Mouse (Mus musculus): ENCODE data around the gene Nav2. TPM values are rescaled to one million over a fixed set of nuclear protein-coding genes. Genes with fewer than 3 reads are reported as not detected.

Nav2 gene
- polyA plus RNA-seq, 1 experiment from 2014 or later: 2.8 TPM

DNA sequence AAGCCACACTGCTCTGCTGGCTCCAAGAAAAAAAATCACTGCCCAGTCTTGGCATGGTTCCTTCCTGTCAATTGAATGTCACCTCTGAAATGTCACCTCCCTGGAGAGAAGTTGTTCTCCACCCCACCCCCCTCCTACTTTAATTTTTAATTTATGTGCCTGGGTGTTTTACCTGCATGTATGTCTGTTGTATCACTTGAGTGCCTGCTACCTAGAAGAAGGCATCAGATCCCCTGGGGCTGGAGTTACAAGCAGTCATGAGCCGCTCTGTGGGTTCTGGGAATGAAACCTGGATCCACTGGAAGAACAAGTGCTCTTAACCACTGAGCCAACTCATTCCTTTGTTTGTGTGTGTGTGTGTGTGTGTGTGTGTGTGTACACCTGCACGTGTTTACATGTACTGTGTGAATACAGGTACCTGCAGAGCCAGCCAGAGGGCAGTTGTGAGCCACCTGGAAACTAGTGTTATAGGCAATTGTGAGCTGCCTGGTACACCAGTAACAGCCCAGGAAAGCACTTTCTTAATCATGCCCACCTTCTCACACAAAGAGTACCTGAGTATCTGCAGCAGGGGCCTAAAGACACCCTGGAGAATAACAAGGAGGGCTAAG lies 433.5 kb downstream of the Nav2 start:
- Histone ChIP-seq H3K4me1 (peaks cover 4% of the 10 kb centered on the region; the same call in 1 of the 2 replicates), H3K4me3 (no peak overlapping the region), H3K27me3 (replicated peaks) (peaks cover 36% of the 10 kb centered on the region), H3K4me2 (no peak overlapping the region), H3K9me3 (replicated peaks) (no peaks in the 10 kb centered on the region), H3K9ac (no peak overlapping the region), H3K36me3 (no peaks in the 10 kb centered on the region), H3K27ac (no peak overlapping the region)
- 66% methylated on average over 2 of the region's 2 CpGs for WGBS (ENCODE audit: insufficient replicate concordance)
- no peak for ATAC-seq

DNA sequence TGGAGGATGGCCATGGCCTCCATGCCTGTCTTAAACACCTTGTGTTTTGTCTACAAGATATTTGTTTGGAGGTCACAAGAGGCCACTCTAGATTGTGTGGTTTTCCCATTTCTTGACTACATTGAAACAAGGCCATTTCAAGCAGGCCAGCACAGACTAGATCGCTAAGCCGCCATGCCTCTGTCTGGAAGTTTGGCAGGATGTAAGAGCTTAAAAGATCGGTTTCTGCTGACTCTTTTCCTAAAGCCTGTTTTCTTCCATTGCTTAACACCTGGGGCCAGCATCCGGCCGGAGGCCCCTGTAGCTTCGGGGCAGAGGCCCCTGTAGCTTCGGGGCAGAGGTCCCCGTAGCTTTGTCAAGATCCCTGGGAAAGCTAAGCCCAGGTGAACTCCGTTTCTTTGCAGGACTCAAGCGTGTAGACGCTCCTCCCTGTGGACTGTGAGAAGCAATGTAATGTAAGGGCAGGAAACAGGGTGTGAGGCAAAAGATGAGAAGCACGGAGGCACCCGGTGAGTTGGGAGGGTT lies 434.1 kb downstream of the Nav2 start:
- ATAC-seq: 0 out of 2 replicates have a peak, but pooled peaks have one; percentile 8
- no peak overlapping the region for H3K9ac ChIP-seq
- peaks cover 4% of the 10 kb centered on the region; the same call in 1 of the 2 replicates for H3K4me1 ChIP-seq
- no peaks in the 10 kb centered on the region for H3K36me3 ChIP-seq
- no peak overlapping the region for H3K4me3 ChIP-seq
- peak overlapping the region; percentile 19 for H3K4me2 ChIP-seq
- WGBS (ENCODE audit: insufficient replicate concordance): 33% methylated on average over 13 of the region's 13 CpGs
- peaks cover 41% of the 10 kb centered on the region for H3K27me3 ChIP-seq (replicated peaks)
- H3K9me3 ChIP-seq (replicated peaks): no peaks in the 10 kb centered on the region
- H3K27ac ChIP-seq: no peak overlapping the region

DNA sequence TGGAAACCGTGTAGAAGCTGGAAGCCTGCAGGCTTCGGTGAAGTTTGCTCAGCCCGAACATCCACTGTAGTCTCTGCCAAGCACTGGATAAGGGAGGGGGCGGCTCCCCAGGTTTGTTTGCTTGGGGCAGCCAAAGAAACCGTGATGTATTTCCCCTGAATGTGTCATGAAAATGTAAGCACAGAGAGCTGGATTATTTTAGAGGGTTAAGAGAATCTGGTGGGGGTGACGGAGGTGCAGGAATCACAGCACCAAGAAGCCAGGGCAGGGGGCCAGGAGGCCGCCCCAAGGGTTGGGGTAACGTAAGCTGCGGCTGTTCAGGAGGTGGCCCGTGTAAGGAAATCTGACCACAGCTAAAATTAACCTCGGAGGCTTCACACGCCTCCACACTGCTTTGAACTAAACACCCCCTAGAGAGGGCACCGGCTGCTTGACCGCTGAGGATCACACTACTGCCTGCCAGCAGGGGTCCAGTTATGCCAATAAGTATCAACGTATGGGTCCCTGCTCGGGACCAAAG lies 434.6 kb downstream of the Nav2 start:
- H3K4me1 ChIP-seq: peaks cover 4% of the 10 kb centered on the region; the same call in 1 of the 2 replicates
- 0 out of 2 replicates have a peak, but pooled peaks have one; percentile 10 for ATAC-seq
- no peaks in the 10 kb centered on the region for H3K9me3 ChIP-seq (replicated peaks)
- H3K36me3 ChIP-seq: no peaks in the 10 kb centered on the region
- H3K4me2 ChIP-seq: peak overlapping the region; percentile 19
- H3K9ac ChIP-seq: no peak overlapping the region
- no peak overlapping the region for H3K27ac ChIP-seq
- WGBS (ENCODE audit: insufficient replicate concordance): 20% methylated on average over 16 of the region's 16 CpGs
- no peak overlapping the region for H3K4me3 ChIP-seq
- H3K27me3 ChIP-seq (replicated peaks): peaks cover 41% of the 10 kb centered on the region

DNA sequence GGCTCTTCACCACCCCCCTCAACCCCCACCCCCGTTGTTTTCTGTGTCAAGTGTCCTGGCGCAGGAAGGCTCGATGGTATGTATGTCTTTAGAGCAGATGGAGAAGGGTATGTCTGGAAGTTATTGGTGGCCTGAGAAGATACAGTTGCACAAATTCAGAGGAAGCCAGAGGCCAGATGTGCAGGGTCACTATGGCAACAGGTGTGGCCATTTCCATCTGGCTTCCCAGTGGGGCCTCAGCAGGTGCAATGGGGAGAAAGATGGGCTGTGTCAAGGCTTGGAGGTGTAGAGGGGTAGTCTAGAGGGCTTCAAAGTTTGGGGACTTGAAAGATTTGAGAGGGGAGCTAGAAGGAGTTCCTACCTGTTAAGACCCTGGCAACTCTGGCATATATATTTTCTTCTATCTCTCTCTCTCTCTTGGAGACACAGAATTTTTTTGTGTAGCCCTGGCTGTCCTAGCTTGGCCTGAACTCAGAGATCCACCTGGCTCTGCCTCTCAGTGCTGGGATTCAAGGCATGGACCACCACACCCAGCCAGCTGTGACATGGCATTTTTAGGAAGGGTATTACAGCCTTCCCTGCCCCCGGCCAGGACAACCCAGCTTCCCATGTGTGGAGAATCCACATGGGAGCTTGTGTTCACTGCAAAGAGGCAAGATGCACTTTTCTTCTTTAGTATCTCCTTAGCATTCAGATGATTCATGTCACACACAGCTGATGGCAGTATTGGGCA lies 435.4 kb downstream of the Nav2 start:
- Histone ChIP-seq H3K27ac (no peak overlapping the region), H3K9ac (no peak overlapping the region), H3K36me3 (no peaks in the 10 kb centered on the region), H3K9me3 (replicated peaks) (no peaks in the 10 kb centered on the region), H3K4me1 (peaks cover 4% of the 10 kb centered on the region; the same call in 1 of the 2 replicates), H3K4me2 (no peak overlapping the region), H3K27me3 (replicated peaks) (peaks cover 47% of the 10 kb centered on the region), H3K4me3 (no peak overlapping the region)
- WGBS (ENCODE audit: insufficient replicate concordance): 58% methylated on average over 4 of the region's 4 CpGs
- ATAC-seq: no peak

DNA sequence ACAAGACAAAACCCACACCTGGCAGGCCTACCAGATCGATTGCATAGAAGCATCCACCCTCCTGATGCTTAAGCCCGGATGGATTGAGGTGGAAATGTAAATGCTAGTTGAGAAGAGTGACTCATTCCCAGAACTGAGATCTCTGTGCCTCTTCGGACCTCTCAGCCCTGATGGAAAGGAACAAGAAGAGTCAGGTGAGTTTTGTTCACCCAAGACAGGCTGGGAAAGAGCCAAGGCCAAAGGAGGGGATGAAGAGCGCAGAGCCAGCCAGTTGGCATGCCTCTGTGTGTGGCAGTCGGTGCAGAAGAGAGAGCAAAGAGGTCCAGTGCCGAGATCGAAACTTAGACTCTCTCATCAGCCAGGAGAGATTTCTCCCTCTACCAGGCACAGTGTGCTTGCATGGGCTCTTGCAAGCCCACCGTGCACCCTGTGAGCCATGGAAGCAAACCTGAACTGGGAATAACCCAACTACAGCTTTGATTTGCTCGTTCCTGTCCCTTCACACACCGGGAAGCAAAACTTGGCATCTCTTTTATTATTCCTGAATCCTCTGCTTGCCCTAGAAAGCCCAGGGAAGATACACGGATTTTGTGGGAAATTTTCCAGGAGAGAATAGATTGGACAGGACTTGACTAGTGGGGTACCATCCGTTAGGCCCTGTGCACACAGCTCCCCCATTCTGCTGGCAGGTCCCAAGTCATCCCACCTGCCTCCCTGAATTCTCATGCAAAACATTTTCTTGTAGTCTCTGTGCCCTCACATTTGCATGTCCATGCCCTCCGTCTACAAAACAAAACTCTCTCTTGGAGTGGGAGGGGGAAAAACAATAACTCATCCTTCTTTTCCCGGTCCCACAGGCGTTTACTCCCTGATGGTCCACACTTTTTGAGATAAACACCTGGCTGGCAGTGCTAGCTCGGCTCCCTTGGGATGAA lies 439.1 kb downstream of the Nav2 start:
- 49% methylated on average over 16 of the region's 16 CpGs for WGBS (ENCODE audit: insufficient replicate concordance)

DNA sequence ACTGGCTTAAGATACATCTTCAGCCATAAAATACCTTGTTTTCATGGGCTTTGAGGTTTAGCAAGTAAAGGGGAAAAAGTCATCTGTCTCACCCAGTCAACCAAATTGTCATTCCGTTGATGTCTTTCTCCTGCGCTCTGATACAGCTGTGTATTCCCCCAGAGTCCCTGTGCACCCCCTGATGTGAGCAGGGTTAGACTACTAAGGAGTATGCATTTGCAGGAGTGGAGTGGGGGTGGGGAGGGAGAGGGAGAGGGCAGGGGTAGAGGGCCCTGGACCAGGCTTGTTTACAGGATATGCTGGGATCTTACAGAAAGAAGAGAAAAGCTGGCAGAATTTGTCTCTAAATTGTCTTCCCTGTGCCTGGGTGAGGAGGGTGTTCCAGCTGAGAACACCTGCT lies 440.1 kb downstream of the Nav2 start:
- Histone ChIP-seq H3K27me3 (replicated peaks) (peaks cover 29% of the 10 kb centered on the region), H3K27ac (no peak overlapping the region), H3K9me3 (replicated peaks) (no peaks in the 10 kb centered on the region), H3K9ac (no peak overlapping the region), H3K4me3 (no peak overlapping the region), H3K4me1 (0 out of 2 replicates have a peak, but pooled peaks cover 12% of the 10 kb centered on the region), H3K36me3 (no peaks in the 10 kb centered on the region), H3K4me2 (no peak overlapping the region)
- ATAC-seq: no peak
- 29% methylated on average over 2 of the region's 2 CpGs for WGBS (ENCODE audit: insufficient replicate concordance)

More for the DNA sequence above, 439.1 kb downstream of the Nav2 start:
- no peak overlapping the region for H3K4me3 ChIP-seq
- peaks cover 39% of the 10 kb centered on the region for H3K27me3 ChIP-seq (replicated peaks)
- no peak overlapping the region for H3K27ac ChIP-seq
- H3K4me1 ChIP-seq: peaks cover 16% of the 10 kb centered on the region; the same call in 1 of the 2 replicates
- H3K9me3 ChIP-seq (replicated peaks): no peaks in the 10 kb centered on the region
- no peak for ATAC-seq
- H3K4me2 ChIP-seq: no peak overlapping the region
- H3K9ac ChIP-seq: no peak overlapping the region
- H3K36me3 ChIP-seq: no peaks in the 10 kb centered on the region

DNA sequence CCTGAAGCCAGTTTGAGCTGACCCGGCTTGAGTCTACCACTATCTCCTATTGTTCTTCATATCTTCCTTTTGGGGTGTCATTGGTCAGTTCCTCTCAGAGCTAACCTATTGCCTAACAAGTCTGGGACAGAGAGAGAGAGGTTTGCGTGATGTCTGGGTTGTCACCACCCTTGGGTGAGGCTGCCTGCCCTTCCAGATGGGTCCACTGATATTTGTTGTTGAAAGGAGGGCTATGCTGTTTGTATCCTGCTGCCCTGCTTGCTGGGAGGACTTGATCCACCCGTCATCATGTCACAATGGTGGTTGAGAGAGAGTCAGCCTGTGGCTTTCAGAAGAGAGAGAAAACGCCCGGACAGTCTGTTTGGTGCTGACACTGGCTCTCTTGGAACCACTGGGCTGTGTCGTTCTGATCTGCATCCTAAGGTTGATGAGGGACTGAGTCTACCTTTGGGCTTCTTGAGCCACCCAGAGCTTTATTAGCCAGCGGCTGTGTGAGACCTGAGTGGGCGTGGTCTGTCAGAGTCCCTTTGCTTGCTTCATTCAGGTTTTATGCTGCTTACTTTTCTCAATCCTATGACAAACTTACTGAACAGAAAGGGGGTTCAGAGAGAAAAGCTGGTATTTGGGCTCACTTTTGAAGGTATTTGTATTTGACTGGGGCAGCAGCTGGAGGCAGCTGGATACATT lies 441.9 kb downstream of the Nav2 start:
- no peak overlapping the region for H3K4me3 ChIP-seq
- peak; percentile 83 for ATAC-seq
- H3K9ac ChIP-seq: no peak overlapping the region
- peak overlapping the region; percentile 42; the same call in 1 of the 2 replicates for H3K27ac ChIP-seq
- WGBS (ENCODE audit: insufficient replicate concordance): 37% methylated on average over 8 of the region's 8 CpGs
- H3K4me2 ChIP-seq: peak overlapping the region; percentile 9
- peaks cover 17% of the 10 kb centered on the region; the same call in 1 of the 2 replicates for H3K27me3 ChIP-seq (replicated peaks)
- H3K36me3 ChIP-seq: no peaks in the 10 kb centered on the region
- no peaks in the 10 kb centered on the region for H3K9me3 ChIP-seq (replicated peaks)
- 0 out of 2 replicates have a peak, but pooled peaks cover 12% of the 10 kb centered on the region for H3K4me1 ChIP-seq

DNA sequence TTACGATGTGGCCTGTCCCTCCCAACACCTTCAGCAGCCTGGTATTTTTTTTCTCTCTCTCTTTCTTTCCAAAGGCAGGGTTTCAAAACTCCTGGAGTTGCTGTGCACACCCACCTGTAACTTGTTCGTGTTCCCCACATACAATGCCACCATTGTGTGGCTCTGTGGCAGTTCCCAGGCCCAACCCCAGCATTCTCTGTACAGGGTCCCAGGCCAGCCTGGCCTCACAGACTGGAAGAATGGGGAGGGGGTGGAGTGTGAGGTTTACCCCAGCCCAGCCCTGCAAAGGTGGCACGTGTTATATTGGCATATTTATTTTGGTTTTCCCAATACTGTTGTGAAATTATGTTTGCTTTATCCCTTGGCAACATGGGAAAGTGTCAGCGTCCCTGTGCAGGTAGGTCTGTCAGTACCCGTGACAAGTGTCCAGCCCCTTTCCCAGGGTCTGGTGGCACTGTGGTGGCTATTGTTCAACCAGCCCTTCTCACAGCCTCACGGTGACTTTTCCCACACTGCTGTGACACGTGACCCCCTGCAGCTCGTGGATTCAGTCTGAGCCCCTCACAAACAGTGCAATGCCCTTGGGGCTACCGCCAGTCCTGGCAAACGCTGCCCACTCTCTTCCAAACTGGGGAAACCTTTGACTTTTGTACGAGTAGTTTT lies 443.2 kb downstream of the Nav2 start:
- H3K9me3 ChIP-seq (replicated peaks): no peaks in the 10 kb centered on the region
- WGBS (ENCODE audit: insufficient replicate concordance): 61% methylated on average over 11 of the region's 11 CpGs
- peaks cover 13% of the 10 kb centered on the region; the same call in 1 of the 2 replicates for H3K27me3 ChIP-seq (replicated peaks)
- H3K4me3 ChIP-seq: no peak overlapping the region
- H3K9ac ChIP-seq: no peak overlapping the region
- H3K36me3 ChIP-seq: no peaks in the 10 kb centered on the region
- H3K27ac ChIP-seq: no peak overlapping the region
- H3K4me1 ChIP-seq: 0 out of 2 replicates have a peak, but pooled peaks cover 12% of the 10 kb centered on the region
- H3K4me2 ChIP-seq: no peak overlapping the region
- no peak for ATAC-seq

DNA sequence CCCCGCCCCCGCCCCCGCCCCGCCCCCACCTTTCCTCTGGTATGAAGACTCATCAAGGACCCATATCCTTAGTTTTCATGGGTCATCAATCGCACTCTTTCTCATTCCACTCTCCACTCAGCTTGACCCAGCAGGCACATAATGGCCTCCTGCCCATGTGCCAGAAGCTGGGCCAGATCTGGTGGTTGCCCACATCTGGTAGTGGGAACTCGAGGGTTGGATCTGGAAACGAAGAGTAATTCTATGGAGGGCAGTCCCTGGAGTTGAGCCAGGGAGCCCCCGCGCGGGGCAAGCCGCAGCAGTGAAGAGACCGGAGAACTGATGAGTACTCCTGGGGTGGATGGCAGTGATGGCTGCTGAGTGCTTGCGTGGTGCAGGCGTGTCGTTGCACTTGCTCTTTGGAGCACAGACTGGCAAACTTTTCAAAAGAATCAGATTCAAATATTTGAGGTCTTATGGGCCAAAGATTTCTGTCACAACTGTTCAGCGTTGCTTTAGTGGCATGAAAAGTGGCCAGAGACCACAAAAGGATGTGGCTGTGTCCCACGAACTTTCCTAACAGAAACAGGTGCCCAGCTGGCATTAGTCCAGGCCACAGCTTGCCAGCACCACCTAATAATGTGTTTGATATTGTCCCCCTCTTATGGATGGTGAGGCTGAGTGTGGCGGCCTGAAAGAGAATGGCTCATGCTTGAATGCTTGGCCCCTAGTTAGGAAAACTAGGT lies 449.1 kb downstream of the Nav2 start:
- Histone ChIP-seq H3K9me3 (replicated peaks) (no peaks in the 10 kb centered on the region), H3K36me3 (no peaks in the 10 kb centered on the region), H3K4me2 (no peak overlapping the region), H3K27me3 (replicated peaks) (no peaks in the 10 kb centered on the region), H3K4me3 (no peak overlapping the region), H3K27ac (no peak overlapping the region), H3K9ac (no peak overlapping the region), H3K4me1 (no peaks in the 10 kb centered on the region)
- WGBS (ENCODE audit: insufficient replicate concordance): 71% methylated on average over 18 of the region's 18 CpGs
- no peak for ATAC-seq

DNA sequence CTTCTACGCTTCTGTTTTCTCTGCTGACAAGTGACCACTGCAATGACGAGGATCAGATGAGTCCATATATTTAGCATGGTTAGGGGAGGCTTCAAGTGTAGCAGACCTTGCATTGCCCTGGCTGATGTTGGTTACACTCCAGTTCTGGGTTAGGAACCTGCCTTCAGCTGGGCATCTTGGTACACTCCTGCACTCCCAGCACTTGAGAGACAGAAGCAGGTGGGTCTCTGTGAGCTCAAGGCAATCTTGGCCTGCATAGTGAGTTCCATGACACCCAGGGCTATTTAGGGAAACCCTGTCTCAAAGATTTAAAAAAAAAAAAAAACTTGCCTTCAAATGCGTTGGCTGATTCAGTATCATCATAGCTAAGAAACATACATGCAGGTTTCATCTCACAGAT lies 450.6 kb downstream of the Nav2 start:
- H3K4me2 ChIP-seq: no peak overlapping the region
- H3K36me3 ChIP-seq: no peaks in the 10 kb centered on the region
- H3K4me1 ChIP-seq: no peaks in the 10 kb centered on the region
- no peak overlapping the region for H3K9ac ChIP-seq
- H3K4me3 ChIP-seq: no peak overlapping the region
- no peak for ATAC-seq
- no peak overlapping the region for H3K27ac ChIP-seq
- 59% methylated on average over 3 of the region's 3 CpGs for WGBS (ENCODE audit: insufficient replicate concordance)
- H3K9me3 ChIP-seq (replicated peaks): no peaks in the 10 kb centered on the region
- H3K27me3 ChIP-seq (replicated peaks): no peaks in the 10 kb centered on the region

All from liver, embryonic 12.5 days (tissue).